Mouse (Mus musculus): Measurements from ENCODE around the gene Cse1l. TPM values are rescaled to one million over a fixed set of nuclear protein-coding genes. Genes with fewer than 3 reads are reported as not detected.

Cse1l gene
- total RNA-seq, 2 experiments from 2014 or later: 58.7 to 71.4 TPM

GRCm38 (mm10) chr2:166973153-166973552 lies 67.3 kb downstream of the Cse1l start:
- no peak for DNase-seq (ENCODE audit: low spot score in 2 of 2)

- no peak for DNase-seq (ENCODE audit: low spot score in 2 of 2)
Observed at GRCm38 (mm10) chr2:166974177-166974872, 68.5 kb downstream of the Cse1l start.

- no peak for DNase-seq (ENCODE audit: low spot score in 2 of 2)
Observed at GRCm38 (mm10) chr2:166976356-166976755, 70.5 kb downstream of the Cse1l start.

DNA sequence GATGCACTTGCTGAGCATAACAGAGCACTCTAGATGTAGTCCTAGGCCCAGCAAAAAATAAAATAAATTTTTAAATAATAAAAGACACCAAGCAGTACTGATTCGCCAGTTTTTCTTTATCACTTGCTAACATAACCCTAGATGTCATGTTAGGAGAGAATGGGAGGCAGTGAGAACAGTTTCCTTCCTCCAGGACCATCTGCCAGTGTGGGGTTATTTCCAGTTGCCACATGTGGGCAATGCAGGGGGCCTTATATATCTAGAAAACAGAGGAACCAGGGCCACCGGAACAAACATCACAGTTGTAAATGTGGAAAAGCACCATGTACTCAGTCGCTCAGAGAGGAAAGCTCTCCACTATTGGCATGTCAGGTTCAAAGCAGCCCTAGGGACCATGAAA lies 71.7 kb downstream of the Cse1l start:
- DNase-seq (ENCODE audit: low spot score in 2 of 2): no peak

- no peak for DNase-seq (ENCODE audit: low spot score in 2 of 2)
Observed at GRCm38 (mm10) chr2:166980161-166980560, 74.3 kb downstream of the Cse1l start.

GRCm38 (mm10) chr2:166983351-166983894 lies 77.6 kb downstream of the Cse1l start:
- no peak for DNase-seq (ENCODE audit: low spot score in 2 of 2)

- no peak for DNase-seq (ENCODE audit: low spot score in 2 of 2)
Observed at GRCm38 (mm10) chr2:166990861-166991260, 85.0 kb downstream of the Cse1l start.

DNA sequence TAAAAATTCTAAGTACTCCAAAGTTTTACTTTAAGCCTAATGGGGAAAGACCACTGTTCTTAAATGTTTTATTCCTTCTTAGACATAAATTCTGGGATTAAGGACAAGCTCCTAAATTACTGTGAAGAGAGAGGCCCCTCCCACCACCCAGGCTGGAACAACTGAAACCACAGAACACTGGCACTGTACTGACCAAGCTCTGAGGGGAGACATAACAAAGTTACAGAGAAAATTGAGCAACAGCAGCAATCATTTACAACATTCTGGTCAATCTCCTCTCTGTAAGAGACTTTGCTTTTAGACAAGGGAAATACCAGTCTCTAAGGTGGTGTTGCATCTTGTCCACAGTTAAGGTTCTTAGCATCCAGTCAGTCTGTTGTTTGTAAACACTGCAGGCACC lies 86.1 kb downstream of the Cse1l start:
- no peak for DNase-seq (ENCODE audit: low spot score in 2 of 2)

GRCm38 (mm10) chr2:166995021-166995795 lies 89.4 kb downstream of the Cse1l start:
- DNase-seq (ENCODE audit: low spot score in 2 of 2): peak in 1 of 2 experiments; percentile 34

Other genes with a start within 250 kb of the Cse1l start
- 10 to 100 TPM in 1 of 2 experiments, 1 to 10 TPM in 1; 9.4 to 12.7 TPM for gene Prex1, start 192.2 kb upstream of the Cse1l start, total RNA-seq (2021)
- 1 to 10 TPM; 4.2 to 5.7 TPM for gene Trp53rkb, start 113.5 kb upstream of the Cse1l start, total RNA-seq (2021)
- 10 to 100 TPM; 49.0 to 69.7 TPM for gene Arfgef2, start 100.5 kb upstream of the Cse1l start, total RNA-seq (2021)
- 10 to 100 TPM; 68.4 to 76.3 TPM for gene Stau1, start 90.3 kb downstream of the Cse1l start, total RNA-seq (2021)
- gene Ddx27, start 109.2 kb downstream of the Cse1l start, total RNA-seq (2021): 10 to 100 TPM; 30.6 to 35.9 TPM
- gene Znfx1, start 157.0 kb downstream of the Cse1l start, total RNA-seq (2021): 10 to 100 TPM; 56.3 to 72.9 TPM

All from adrenal gland, adult 18-20 months (tissue).